Mouse (Mus musculus): Measurements from ENCODE around the gene Oas1d.
A peak's percentile ranks its signal among the peaks of the same experiment; 100 is the strongest.
"Not testable (repeated sequence)": the region's sequence is repeated elsewhere in the genome, so short reads cannot be mapped to it uniquely, and the experiment has no call there.

Oas1d gene

DNA sequence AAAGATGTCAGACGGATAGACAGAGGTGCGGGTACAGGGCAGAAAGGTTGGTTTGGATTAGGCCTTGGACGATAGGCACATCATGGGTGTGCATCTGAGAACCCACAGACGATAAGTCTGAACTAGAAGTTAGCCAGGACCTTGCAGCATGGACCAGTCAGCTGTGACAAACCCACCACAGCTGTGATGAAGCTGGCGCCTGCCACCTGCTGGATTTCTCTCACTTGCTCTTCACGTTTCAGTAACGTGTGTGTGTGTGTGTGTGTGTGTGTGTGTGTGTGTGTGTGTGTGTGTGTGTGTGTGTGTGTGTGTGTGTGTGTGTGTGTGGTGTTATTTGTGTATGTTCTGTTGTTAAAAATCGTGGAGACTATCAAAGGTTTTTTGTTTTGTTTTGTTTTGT is at the start of gene Oas1d:
TSS of gene Oas1d (plus strand) at position 333 of the 400 bp plus-strand sequence.
- DNase-seq: not testable (repeated sequence)

DNA sequence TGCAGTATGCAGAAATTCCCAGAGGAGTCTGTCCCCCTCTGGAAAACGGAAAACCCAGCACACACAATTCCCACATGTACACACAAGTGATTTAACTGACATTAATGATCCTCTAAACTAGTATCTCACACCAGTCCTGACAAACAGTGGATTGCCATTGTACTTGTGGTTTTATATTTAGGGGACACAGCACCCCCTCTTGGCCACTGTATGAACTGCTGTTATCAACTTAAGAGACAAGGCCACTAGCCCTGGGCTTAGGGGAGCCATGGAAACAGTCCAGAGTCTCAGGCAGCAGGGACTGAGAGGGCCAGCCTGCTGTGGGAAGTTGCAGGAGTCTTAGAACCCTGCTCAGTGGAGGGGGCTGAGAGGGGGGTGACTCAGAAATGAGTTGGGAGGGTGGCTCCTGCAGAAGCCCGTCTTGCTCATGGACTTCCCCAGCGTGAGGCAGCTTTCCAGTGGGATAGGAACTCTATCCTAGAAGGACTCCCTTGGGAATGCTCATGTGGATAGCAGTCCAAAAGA is 48.9 kb upstream of the Oas1d start:
- DNase-seq: peak in 1 of 2 experiments; percentile 5

DNA sequence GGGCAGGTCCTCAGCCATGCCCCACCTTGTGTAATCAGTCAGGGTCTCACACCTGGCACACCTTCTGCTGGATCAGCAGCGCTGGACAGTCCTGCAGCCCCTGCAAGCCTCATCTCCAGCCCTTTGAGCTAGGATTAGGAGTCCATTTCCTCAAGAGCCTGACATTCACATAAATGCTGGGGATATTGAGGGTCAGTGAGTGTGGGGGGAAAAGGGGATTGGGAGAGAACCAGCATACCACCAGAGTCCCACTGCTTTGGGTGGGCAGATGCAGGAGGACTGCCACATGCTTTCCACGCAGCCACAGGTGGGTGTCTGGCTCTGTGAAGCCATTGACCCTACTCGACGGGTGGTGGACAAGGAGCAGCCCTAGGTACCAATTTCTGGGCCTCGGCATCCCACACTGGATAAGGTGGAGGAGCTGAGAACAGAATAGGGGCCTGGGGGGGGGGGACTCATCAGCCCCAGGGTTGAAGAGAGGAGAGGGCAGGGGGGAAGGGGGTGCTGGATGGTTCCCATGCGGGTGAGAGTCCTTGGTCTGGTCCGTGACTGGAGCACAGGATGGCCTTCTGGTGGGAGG is 44.8 kb upstream of the Oas1d start:
- no peak for DNase-seq

DNA sequence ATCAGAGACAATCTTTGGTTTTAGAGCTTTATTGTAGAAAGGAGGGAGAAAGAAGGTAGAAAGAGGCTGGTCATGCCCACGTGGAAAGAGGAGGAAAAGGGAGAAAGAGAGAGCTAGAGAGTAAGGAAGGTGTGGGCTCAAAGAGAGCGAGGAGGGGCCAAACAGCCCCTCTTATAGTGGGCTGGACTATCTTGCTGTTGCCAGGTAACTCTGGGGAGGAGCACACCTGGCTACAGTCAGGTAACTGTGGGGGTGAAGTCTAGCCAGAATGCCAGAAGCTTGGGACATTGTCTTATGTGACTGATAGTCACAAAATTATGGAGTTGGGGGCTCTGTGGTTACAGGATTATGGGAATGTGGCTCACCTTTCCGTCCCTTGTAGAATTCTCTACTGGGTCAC is 44.3 kb upstream of the Oas1d start:
- no peak for DNase-seq

DNA sequence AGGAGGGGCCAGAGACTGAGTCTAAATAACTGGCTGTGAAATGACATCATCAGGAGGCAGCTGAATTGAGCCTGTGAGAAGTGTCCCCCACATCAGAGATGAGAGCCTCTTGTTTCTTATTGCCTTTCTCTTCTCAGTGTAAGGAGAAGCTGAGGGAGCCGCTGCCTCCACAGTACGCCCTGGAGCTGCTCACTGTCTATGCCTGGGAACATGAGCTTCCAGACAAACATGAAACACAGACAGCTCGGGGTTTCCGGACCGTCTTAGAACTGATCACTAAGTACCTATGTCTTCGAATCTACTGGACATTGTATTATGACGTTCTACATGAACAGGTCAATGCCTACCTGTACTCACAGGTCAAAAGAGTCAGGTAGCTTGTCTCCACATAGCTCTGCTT is 43.6 kb upstream of the Oas1d start:
- DNase-seq: no peak

DNA sequence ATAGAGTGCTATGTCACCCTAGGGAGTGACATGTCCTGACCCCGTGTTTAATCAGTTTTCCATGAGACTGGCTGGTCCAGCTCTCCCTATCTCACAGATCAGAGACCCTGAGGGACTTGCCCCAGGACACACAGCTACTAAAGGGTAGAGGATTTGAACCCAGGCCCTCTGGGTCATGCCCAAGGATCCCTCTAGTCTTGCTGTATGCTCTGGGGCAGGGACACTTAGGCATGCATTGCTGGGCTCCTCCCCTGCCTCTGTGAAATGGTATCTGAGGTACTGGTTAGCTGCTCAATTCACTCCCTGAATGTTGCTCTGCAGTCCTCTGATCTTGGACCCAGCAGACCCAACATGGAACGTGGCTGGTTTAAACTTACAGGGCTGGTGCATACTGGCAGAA is 42.9 kb upstream of the Oas1d start:
- no peak for DNase-seq

DNA sequence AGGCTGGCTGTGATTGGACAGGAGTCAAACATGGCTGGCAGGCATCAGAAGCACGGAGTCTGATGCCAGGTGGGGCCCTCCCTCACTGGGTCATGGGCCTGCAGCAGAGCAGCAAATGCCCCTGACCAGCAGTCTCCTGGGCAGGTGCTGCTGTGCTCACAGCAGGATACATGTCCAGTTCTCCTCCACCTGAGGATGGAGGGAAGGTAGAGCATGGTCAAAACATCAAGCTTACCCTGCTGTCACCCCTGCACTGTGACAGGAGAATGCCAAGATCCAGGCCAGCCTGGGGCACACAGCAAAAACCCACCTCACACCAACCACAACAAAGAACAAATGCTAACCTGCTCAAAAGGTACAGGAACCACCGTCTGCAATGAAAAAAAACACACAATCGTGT is 37.5 kb upstream of the Oas1d start:
- DNase-seq: not testable (repeated sequence)

DNA sequence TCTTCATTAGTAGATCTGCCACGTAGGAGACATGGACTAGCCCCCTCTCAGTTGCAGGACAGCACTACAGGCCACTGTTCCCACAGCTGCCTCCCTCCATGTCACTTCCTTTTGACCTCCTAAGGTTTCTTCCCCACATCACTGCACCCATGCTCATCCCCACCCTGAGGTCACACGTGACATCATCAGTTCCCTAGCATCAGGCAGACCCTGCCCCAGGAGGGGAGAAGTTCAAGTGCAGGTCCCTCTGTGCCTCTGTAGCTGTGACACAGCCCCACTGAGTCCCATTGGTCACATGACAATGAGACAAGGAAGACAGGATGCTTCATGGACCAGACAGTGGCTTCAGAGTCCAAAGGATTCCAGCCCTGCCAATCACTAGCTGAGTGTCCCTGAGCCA is 36.9 kb upstream of the Oas1d start:
- DNase-seq: not testable (repeated sequence)

DNA sequence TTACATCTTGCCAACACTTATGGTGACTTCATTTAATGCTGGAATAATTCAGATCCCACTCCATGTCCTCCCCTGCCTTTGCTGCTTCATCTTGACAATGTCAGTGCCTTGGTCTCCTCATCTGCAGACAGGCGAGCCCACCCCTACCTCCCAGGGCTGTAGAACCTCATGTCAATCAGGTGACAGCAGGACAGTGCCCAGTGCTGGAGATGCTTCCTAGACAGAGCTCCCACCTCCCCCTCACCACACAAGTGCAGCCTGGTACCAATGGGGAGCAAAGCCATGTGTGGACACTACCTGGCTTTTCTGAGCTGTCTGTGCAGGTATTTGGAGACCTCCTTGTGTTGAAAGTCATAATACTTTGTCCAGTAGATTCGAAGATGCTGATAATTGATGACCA is 35.5 kb upstream of the Oas1d start:
- not testable (repeated sequence) for DNase-seq

DNA sequence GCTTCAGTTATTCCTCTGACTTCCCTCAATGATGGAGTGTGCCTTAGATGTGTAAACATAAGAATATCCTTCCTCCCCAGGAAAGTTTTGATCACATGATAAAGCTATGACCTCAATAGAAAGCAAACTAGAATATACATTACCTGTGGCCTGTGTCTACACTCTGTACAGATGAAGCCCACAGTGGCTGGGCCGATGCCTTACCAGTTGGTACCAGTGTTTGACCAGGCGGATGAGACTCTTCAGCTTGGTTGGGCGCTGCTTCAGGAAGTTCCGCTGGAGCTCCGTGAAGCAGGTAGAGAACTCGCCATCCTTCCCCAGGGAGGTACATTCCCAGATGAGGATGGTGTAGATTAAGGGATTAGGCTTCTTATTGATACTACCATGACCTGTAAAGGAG is 32.7 kb upstream of the Oas1d start:
- not testable (repeated sequence) for DNase-seq

DNA sequence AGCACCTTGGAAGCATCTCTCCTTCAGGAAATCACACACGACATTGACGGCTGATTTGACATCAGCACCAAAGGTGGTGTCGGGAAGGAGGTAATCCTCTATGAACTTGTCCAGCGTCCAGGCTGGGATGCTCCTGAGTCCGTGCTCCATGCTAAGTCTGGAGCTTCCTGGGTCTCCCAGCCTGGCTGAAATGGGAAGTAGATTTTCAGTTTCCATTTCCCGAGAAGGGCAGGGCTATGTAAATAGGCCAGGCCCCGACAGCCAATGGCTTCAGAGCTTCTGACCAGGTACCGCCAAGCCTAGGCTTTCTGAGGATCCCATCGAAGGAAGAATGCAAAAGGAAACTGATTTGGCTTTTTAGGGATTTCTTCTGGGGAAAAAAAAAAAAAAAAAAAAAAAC is 26.9 kb upstream of the Oas1d start, which contains the start of gene Oas1g:
TSS of gene Oas1g (minus strand) at position 201 of the 400 bp plus-strand sequence.
- not testable (repeated sequence) for DNase-seq

DNA sequence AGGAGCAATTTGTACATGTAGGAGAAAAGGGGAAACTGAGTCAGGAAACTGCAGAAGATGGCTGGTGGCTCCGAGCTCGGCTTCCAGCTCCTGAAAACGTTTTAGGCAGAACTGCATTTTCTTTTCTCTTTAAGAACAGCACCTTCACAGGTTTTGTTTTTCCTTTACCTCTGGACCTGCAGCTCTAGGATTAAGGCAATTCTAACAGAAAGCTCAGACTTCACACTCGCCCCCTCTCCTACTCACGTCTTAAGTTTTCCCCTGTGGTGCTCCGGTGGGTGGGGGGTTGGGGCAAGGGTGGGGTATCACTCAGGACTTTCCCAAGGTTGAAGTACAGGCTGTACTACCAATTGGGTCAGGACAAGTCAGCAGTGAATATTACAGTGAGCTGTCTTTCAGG is 26.5 kb upstream of the Oas1d start:
- no peak for DNase-seq

DNA sequence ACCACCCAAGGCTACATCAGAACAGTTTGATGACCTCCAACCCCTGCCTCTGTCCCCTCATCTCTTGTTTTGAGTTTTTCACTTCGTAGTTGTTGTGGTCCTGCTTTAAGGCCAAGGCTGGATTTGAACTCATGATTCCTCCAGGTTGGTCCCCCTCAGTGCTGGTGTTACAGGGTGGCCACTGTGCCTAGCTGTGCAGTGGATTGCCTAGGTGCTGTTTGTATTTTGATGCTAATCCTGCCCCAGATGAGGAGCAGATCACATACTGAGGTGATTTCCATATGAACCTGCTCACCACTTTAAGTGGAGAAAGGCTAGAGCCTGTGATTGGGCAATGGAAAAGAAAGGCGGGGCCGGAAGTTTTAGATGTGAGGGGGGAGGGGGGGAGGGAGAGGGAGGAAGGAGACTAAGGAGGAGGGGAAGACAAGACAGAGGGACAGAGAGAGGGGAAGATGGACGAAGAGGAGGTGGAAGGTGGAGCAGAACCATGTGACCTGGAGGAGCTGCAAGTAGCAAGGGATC is 26.0 kb upstream of the Oas1d start:
- not testable (repeated sequence) for DNase-seq

DNA sequence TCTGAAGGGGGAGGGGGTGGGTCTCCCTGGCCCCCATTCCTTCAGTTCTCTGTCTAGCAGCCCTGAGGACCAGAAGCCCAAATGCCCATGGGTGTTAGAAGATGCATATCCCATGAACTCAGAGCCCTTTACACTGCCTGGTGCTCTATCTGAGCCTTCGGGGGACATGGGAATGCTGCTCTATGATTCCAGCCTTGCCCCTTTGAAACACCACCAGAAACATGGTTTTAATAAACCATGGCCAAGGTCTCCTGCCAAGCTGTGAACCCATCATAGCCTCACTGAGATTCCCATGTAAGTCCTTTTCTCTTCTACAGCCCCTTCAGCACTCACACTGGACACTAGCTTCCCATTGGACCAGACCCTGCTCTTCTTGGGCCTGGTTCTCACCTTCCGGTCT is 24.3 kb upstream of the Oas1d start:
- DNase-seq: no peak

DNA sequence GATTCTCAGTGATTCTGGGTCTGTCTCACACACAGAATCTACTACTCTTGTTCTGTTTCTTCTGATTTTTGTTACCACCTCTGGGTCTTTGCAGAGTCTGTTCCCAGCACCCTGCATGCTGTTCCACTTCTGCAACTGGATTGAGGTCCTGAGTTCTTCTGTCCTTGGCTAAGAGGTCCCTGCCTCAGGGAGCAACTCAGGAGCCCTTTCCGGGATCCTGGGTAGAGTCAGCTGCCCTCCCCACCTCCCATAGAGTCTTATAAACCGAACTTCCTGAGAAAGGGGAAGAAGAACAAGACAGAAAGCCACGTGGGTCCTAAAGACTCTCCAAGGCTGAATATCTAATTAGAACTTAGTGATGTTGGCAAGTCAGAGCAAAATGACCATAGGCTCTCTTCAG is 23.3 kb upstream of the Oas1d start:
- DNase-seq: no peak

DNA sequence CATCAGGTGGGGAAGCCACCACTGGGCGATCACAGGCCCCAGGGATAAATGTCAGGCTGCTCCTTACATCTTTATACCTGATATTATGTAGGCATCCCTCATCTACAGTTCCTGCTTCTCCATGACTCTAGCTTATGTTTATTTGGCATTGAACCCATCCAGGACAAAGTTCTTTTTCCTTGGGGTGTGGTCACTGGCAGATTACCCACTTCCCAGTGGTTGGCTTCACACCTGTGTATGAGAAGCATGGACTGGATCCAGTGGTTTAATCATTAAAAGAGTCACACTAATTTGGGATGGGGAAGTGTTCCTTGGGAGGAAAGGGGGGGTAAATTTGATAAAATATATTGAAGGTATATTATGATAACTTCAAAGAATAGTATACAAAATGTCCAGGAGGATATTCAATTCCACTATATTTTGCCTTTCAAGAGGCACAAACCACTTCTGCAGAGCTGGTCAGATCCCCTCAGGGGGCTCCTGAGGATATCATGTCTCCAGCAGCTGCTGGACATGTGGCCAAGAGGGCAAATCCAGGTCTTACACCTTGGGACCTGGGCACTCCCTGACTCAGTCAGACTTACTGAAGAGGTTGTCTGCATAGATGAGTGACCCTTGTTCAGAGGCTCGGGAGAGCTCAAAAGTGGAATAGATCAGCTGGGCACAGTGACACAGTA is 22.6 kb upstream of the Oas1d start:
- not testable (repeated sequence) for DNase-seq

DNA sequence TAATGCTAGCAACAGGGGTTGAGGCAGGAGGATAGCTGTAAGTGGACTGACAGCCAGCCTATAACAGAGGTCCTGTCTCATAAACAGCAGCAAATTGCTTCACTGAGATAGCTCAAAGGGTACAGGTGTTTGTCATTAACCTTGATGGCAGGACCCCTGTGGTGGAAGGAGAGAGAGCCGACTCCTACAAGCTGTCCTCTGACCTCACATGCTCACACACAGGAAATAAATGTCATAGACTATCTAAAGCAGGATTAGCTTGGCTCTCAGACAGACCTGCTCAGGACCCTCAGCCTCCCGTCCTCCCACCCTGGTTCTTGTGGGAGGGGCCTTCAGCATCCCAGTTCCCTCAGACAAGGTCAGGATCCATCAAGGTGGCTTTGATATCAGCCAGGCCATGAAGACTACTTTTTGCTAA is 22.1 kb upstream of the Oas1d start:
- DNase-seq: no peak

DNA sequence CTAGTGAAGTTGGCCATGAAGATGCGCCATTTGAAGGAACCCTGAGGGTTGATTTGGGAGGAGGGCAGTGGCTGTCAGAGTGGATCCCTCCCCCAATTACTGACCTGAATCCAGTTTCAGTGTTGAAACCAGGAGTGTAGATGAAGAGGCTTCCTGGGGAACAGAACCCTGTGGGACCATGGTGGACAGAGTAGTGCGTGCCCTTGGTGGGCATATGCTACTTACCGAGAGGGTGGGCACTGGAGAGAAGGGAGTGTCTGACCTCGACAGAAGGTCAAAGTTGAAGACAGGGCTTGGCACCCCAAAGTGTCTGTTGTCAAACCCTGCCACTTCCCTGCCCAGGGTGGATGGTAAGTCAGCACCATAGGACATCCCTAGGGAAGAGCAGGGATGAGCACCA is 20.5 kb upstream of the Oas1d start:
- DNase-seq: not testable (repeated sequence)

DNA sequence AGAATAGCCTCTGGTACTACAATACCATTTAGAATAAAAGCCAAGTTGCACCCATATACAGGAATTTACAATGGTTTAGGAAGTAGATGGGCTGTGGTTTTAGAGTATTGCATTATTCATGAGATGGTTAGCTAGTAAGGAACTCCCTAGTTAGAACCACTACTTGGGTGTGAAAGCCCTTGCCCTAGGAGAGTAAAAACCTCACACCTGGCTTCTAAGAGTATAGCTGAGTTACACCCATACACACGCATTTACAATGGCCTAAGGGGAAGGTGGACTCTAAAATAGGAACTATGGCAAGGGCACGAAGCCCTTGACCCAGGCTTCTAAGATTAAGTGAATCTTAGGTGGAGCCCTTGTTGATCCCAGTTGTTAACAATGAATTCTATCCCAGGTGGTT is 19.6 kb upstream of the Oas1d start:
- DNase-seq: not testable (repeated sequence)

DNA sequence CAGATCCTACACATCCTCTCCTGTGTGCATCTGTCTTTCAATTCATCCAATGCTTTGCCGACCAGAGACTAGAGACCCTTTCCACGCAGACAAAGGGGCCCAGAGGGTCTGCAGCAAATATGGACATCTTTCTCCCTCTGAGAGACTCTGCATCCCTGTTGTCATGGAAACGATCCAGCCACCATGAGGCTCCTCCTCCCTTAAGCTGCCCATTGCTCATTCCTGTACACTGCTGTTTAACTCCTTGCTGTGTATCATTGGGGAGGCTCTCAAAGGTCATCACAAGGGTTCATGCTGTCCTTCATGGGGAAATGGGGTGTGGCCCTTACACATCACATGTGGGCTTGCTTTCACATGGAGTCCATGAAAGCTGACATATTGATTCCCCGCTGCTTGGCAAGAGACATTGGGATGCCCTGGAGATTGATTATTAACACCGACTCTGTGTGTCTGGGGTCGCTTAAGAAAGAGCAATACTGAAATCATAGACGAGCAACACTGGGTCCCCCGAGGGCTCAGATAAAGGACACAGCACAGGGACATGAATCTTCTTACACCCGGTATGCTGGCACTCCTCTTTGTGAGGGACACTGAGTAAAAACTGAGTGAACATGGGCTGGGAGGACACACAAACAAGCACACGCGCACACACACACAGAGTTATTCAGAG is 19.0 kb upstream of the Oas1d start:
- DNase-seq: no peak

DNA sequence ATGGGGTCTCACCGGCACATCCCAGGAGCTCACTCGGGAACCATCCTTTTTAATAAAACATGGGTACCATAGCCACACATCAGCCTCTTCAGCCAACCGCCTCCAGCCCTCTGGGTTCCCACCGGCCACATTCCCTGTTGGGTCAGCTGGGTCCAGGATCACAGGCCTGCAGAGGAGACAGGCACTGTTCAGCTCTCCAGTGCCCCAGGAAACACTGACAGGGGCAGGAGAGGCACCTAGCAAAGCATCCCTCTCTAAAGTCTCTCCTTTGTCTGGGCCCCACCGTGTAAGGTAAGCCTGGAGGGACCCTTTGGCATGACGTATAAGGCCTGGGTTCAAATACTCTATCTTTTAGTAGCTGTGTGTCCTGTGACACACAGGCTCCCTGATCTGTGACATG is 16.0 kb upstream of the Oas1d start:
- DNase-seq: no peak

DNA sequence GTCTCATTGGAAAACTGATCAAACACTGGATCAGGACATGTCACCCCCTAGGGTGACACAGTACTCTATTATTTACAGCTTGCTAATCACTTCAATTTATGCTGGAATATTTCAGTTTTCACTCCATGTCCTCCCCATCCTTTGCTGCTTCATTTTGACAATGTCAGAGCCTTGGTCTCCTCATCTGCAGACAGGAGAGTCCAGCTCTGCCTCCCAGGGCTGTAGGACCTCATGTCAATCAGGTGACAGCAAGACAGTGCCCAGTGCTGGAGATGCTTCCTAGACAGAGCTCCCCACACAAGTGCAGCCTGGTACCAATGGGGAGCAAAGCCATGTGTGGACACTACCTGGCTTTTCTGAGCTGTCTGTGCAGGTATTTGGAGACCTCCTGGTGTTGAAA is 15.6 kb upstream of the Oas1d start:
- DNase-seq: no peak

DNA sequence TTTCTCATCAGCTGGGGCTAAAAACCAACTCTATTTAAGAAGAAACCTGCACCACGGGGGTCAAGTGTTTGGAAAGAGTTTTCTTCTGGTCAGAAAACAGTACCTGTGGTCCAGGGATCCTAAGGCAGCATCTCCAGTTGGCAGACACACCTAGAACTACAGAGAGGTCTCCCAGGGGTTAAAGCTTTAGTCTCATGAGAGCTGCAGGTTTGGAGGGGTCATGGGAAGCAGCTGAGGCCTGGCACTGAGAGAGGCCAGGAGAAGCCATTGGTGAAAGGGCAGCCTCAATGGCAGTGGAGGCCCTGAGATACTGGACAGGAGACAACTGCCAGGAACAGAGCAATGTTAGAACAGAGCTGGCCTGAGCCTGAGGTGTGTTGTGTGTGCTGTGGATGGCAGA is 13.7 kb upstream of the Oas1d start:
- DNase-seq: no peak

DNA sequence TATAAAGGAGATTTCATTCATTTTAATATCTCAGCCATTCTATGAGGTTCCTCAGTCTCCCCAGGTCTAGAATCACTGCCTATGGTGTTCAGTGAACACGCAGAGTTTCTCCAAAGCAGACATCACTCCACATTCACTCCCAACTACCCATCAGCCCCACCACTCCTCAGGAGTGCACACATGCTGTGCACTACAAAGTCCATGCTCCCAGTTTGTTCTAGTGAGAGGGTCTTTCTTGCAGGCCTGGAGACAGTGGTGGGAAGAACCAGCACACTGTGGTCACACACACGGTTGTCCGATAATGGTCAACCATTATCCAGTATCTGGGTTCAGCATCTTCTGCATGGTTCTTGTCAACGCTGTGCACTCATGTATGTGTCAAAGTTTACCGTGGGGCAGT is 12.3 kb upstream of the Oas1d start:
- no peak for DNase-seq

All from spleen, adult 18-20 months (tissue).